Mouse (Mus musculus): Measurements from ENCODE around the gene Slc5a10.

GRCm38 (mm10) chr11:61667782-61668181, 52.8 kb downstream of the Slc5a10 start:
- no peak for TF ChIP-seq GATA1 (IDR thresholded peaks at IDR 0.05; ENCODE audit: borderline replicate concordance, low read length)
- TF ChIP-seq CTCF (IDR thresholded peaks at IDR 0.05; ENCODE audit: low read depth, low read length): no peak
- no peak for TF ChIP-seq TAL1 (conservative IDR thresholded peaks at IDR 0.05; ENCODE audit: low read depth, low read length)
- TF ChIP-seq POLR2AphosphoS5 (IDR thresholded peaks at IDR 0.05; ENCODE audit: insufficient replicate concordance, low read depth, low read length): no peak

Data from G1E (cell line).